Mouse (Mus musculus): ENCODE measurements around the gene Nf1. TPM values are rescaled to one million over a fixed set of nuclear protein-coding genes. Genes with fewer than 3 reads are reported as not detected.

The Nf1 gene
- polyA plus RNA-seq, 1 experiment from 2014 or later = 6.4 TPM

GRCm38 (mm10) chr11:79523560-79524309 lies 184.2 kb downstream of the Nf1 start, which contains the start of gene Evi2b:
Gene Evi2b (minus strand): TSS chr11:79523762.
- ATAC-seq (replicated peaks) = no peak
- H3K4me2 ChIP-seq (replicated peaks) = no peak within 1 kb of the TSS
- peaks cover 4% of the 10 kb centered on the region; the same call in 1 of the 2 replicates for H3K36me3 ChIP-seq
- 90% methylated on average over 10 of the region's 10 CpGs for WGBS
- no peak within 1 kb of the TSS for H3K9ac ChIP-seq (replicated peaks)
- H3K4me1 ChIP-seq = no peaks in the 10 kb centered on the region
- no peak within 1 kb of the TSS for H3K27ac ChIP-seq (replicated peaks)
- no peaks in the 10 kb centered on the region for H3K27me3 ChIP-seq
- no peaks in the 10 kb centered on the region for H3K9me3 ChIP-seq
- no peak within 1 kb of the TSS for H3K4me3 ChIP-seq

DNA sequence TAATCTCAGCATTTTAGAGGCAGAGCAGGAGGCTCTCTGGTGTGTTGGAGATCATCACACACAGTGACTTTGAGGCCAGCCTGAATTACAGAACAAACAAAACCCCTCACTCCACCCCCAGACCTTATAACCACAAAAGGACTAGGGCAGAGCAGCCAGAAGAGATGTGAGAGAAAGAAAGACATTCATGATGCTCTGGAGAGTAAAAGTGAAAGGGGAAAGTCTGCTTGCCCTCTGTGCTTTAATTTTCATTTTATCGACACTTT lies 184.8 kb downstream of the Nf1 start:
- WGBS = 95% methylated on average over 1 of the region's 1 CpGs
- peaks cover 4% of the 10 kb centered on the region; the same call in 1 of the 2 replicates for H3K36me3 ChIP-seq
- H3K4me3 ChIP-seq = no peak overlapping the region
- no peak overlapping the region for H3K9ac ChIP-seq (replicated peaks)
- ATAC-seq (replicated peaks) = no peak
- H3K9me3 ChIP-seq = no peaks in the 10 kb centered on the region
- no peak overlapping the region for H3K4me2 ChIP-seq (replicated peaks)
- H3K27ac ChIP-seq (replicated peaks) = no peak overlapping the region
- H3K4me1 ChIP-seq = no peaks in the 10 kb centered on the region
- H3K27me3 ChIP-seq = no peaks in the 10 kb centered on the region

GRCm38 (mm10) chr11:79526549-79526948 lies 187.1 kb downstream of the Nf1 start:
- H3K4me3 ChIP-seq = no peak overlapping the region
- ATAC-seq (replicated peaks) = no peak
- H3K9me3 ChIP-seq = no peaks in the 10 kb centered on the region
- H3K4me1 ChIP-seq = no peaks in the 10 kb centered on the region
- no peaks in the 10 kb centered on the region for H3K27me3 ChIP-seq
- 94% methylated on average over 3 of the region's 3 CpGs for WGBS
- H3K27ac ChIP-seq (replicated peaks) = no peak overlapping the region
- H3K4me2 ChIP-seq (replicated peaks) = no peak overlapping the region
- no peak overlapping the region for H3K9ac ChIP-seq (replicated peaks)
- peaks cover 4% of the 10 kb centered on the region; the same call in 1 of the 2 replicates for H3K36me3 ChIP-seq

GRCm38 (mm10) chr11:79527015-79527738 lies 187.7 kb downstream of the Nf1 start:
- WGBS = 85% methylated on average over 15 of the region's 15 CpGs
- Histone ChIP-seq H3K4me2 (replicated peaks) (no peak overlapping the region), H3K4me1 (no peaks in the 10 kb centered on the region), H3K4me3 (no peak overlapping the region), H3K27me3 (no peaks in the 10 kb centered on the region), H3K27ac (replicated peaks) (no peak overlapping the region), H3K36me3 (peaks cover 4% of the 10 kb centered on the region; the same call in 1 of the 2 replicates), H3K9me3 (no peaks in the 10 kb centered on the region), H3K9ac (replicated peaks) (no peak overlapping the region)
- ATAC-seq (replicated peaks) = no peak

- H3K4me2 ChIP-seq (replicated peaks) = no peak overlapping the region
- ATAC-seq (replicated peaks) = no peak
- H3K27ac ChIP-seq (replicated peaks) = no peak overlapping the region
- no peaks in the 10 kb centered on the region for H3K27me3 ChIP-seq
- no peaks in the 10 kb centered on the region for H3K9me3 ChIP-seq
- no peak overlapping the region for H3K9ac ChIP-seq (replicated peaks)
- peaks cover 4% of the 10 kb centered on the region; the same call in 1 of the 2 replicates for H3K36me3 ChIP-seq
- no peak overlapping the region for H3K4me3 ChIP-seq
- H3K4me1 ChIP-seq = no peaks in the 10 kb centered on the region
- WGBS = 92% methylated on average over 5 of the region's 5 CpGs
These were observed 188.4 kb downstream of the Nf1 start for GRCm38 (mm10) chr11:79527739-79528384.

DNA sequence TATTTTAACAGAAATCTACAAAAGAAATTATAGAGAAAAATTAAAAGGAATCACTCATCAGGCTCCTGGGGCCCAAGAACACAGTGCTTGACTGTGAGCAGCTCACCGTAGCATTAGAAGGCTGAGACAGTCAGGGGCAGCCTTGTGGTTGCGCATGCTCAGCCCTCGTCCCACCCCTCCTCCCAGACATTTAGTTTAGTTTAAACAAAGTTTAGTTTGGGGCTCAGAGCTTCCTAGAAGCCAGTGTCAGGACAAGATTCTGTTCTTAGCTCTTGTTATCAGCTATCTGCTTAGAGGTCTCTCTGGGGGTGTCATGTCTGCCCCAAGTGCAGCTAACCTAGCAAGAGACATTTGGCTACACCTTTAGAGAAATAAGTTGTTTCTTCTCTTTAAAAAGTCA lies 189.1 kb downstream of the Nf1 start:
- ATAC-seq (replicated peaks) = no peak
- no peak overlapping the region for H3K4me2 ChIP-seq (replicated peaks)
- H3K4me3 ChIP-seq = no peak overlapping the region
- H3K4me1 ChIP-seq = no peaks in the 10 kb centered on the region
- H3K27ac ChIP-seq (replicated peaks) = no peak overlapping the region
- no peaks in the 10 kb centered on the region for H3K27me3 ChIP-seq
- no peak overlapping the region for H3K9ac ChIP-seq (replicated peaks)
- H3K9me3 ChIP-seq = no peaks in the 10 kb centered on the region
- 96% methylated on average over 3 of the region's 3 CpGs for WGBS
- H3K36me3 ChIP-seq = peaks cover 4% of the 10 kb centered on the region; the same call in 1 of the 2 replicates

GRCm38 (mm10) chr11:79529226-79529625 lies 189.7 kb downstream of the Nf1 start:
- Histone ChIP-seq H3K9ac (replicated peaks) (no peak overlapping the region), H3K36me3 (peaks cover 4% of the 10 kb centered on the region; the same call in 1 of the 2 replicates), H3K27me3 (no peaks in the 10 kb centered on the region), H3K27ac (replicated peaks) (no peak overlapping the region), H3K9me3 (no peaks in the 10 kb centered on the region), H3K4me3 (no peak overlapping the region), H3K4me2 (replicated peaks) (no peak overlapping the region), H3K4me1 (0 out of 2 replicates have a peak, but pooled peaks cover 1% of the 10 kb centered on the region)
- WGBS = 97% methylated on average over 6 of the region's 6 CpGs
- ATAC-seq (replicated peaks) = no peak

DNA sequence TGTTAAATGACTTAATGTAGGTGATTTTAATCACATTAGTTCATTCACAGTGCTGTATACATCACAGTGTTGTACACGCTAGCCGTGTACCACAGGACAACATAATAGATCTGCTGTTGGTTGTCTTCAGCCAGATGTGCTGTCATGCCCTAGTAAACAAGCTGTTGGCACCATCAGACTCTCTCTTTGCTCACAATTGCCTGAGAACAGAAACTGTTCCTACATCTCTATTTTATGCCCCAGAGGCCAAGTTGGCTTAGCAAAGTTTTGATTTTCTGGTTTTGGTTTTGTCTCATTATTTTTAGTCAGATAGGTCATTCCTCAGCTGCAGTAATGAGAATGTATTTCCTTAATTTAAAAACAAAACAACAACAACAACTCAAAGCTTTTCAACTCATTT lies 190.2 kb downstream of the Nf1 start:
- 0 out of 2 replicates have a peak, but pooled peaks cover 2% of the 10 kb centered on the region for H3K4me1 ChIP-seq
- no peak for ATAC-seq (replicated peaks)
- H3K4me3 ChIP-seq = no peak overlapping the region
- 83% methylated on average over 2 of the region's 2 CpGs for WGBS
- H3K4me2 ChIP-seq (replicated peaks) = no peak overlapping the region
- no peaks in the 10 kb centered on the region for H3K9me3 ChIP-seq
- H3K27me3 ChIP-seq = no peaks in the 10 kb centered on the region
- no peak overlapping the region for H3K9ac ChIP-seq (replicated peaks)
- H3K36me3 ChIP-seq = peaks cover 4% of the 10 kb centered on the region; the same call in 1 of the 2 replicates
- H3K27ac ChIP-seq (replicated peaks) = no peak overlapping the region

GRCm38 (mm10) chr11:79530333-79530761 lies 190.9 kb downstream of the Nf1 start, which contains the start of the genes Evi2 and Evi2a:
Gene Evi2 (minus strand): TSS chr11:79530589.
Gene Evi2a (minus strand): TSS chr11:79530609.
- WGBS = 81% methylated on average over 7 of the region's 7 CpGs

GRCm38 (mm10) chr11:79530774-79531173 lies 191.3 kb downstream of the Nf1 start:
- H3K27me3 ChIP-seq = no peaks in the 10 kb centered on the region
- no peak overlapping the region for H3K27ac ChIP-seq (replicated peaks)
- 0 out of 2 replicates have a peak, but pooled peaks cover 2% of the 10 kb centered on the region for H3K4me1 ChIP-seq
- no peak overlapping the region for H3K4me2 ChIP-seq (replicated peaks)
- no peak for ATAC-seq (replicated peaks)
- H3K4me3 ChIP-seq = no peak overlapping the region
- H3K9me3 ChIP-seq = no peaks in the 10 kb centered on the region
- H3K36me3 ChIP-seq = peaks cover 4% of the 10 kb centered on the region; the same call in 1 of the 2 replicates
- no peak overlapping the region for H3K9ac ChIP-seq (replicated peaks)
- WGBS = 90% methylated on average over 11 of the region's 11 CpGs

More at GRCm38 (mm10) chr11:79530333-79530761, 190.9 kb downstream of the Nf1 start, which contains the start of the genes Evi2 and Evi2a:
- Histone ChIP-seq H3K27ac (replicated peaks) (no peak within 1 kb of the TSS), H3K27me3 (no peaks in the 10 kb centered on the region), H3K4me3 (no peak within 1 kb of the TSS), H3K4me1 (0 out of 2 replicates have a peak, but pooled peaks cover 2% of the 10 kb centered on the region), H3K9me3 (no peaks in the 10 kb centered on the region), H3K36me3 (peaks cover 4% of the 10 kb centered on the region; the same call in 1 of the 2 replicates), H3K9ac (replicated peaks) (no peak within 1 kb of the TSS), H3K4me2 (replicated peaks) (no peak within 1 kb of the TSS)
- ATAC-seq (replicated peaks) = no peak

DNA sequence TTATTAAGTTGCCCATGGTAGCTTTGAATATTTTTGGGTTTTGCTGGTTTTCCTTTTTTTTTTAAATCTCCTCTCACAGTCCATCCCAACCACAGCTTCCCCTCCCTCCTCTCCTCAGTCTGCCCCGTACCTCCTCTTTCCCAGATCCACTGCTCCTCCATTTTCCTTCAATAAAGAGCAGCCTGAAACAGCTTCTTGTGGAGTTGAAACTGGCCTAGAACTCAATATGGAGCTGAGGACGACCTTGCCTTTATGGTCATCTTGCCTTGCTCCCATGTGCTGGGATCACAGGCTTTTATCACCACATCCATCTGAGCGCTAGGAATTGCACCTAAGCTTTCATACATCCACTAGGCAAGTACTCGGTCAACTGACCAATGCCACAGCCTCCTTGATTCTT lies 192.0 kb downstream of the Nf1 start:
- no peak overlapping the region for H3K4me3 ChIP-seq
- H3K4me1 ChIP-seq = 0 out of 2 replicates have a peak, but pooled peaks cover 2% of the 10 kb centered on the region
- no peak overlapping the region for H3K4me2 ChIP-seq (replicated peaks)
- H3K27me3 ChIP-seq = no peaks in the 10 kb centered on the region
- 94% methylated on average over 4 of the region's 4 CpGs for WGBS
- no peak for ATAC-seq (replicated peaks)
- H3K27ac ChIP-seq (replicated peaks) = no peak overlapping the region
- no peaks in the 10 kb centered on the region for H3K9me3 ChIP-seq
- peaks cover 4% of the 10 kb centered on the region; the same call in 1 of the 2 replicates for H3K36me3 ChIP-seq
- no peak overlapping the region for H3K9ac ChIP-seq (replicated peaks)

GRCm38 (mm10) chr11:79533311-79533710 lies 193.8 kb downstream of the Nf1 start:
- 0 out of 2 replicates have a peak, but pooled peaks cover 2% of the 10 kb centered on the region for H3K4me1 ChIP-seq
- no peak for ATAC-seq (replicated peaks)
- peaks cover 7% of the 10 kb centered on the region; the same call in 1 of the 2 replicates for H3K36me3 ChIP-seq
- H3K4me3 ChIP-seq = no peak overlapping the region
- H3K27ac ChIP-seq (replicated peaks) = no peak overlapping the region
- H3K9me3 ChIP-seq = no peaks in the 10 kb centered on the region
- H3K9ac ChIP-seq (replicated peaks) = no peak overlapping the region
- no peak overlapping the region for H3K4me2 ChIP-seq (replicated peaks)
- 83% methylated on average over 6 of the region's 6 CpGs for WGBS
- H3K27me3 ChIP-seq = no peaks in the 10 kb centered on the region

Measured in forebrain, embryonic 15.5 days (tissue).